Mouse (Mus musculus): ENCODE measurements at regions not wholly inside any gene's neighbourhood (a gene's known extent, or its start where the extent isn't known, plus 50 kb on each side); places are given as distances from the start of the nearest gene placed in this dataset.

GRCm38 (mm10) chr9:47408061-47408460 is 121.9 kb upstream of the Cadm1 start:
- no peak for ATAC-seq (ENCODE audit: insufficient read depth, low FRiP score, low read depth)
- Histone ChIP-seq H3K4me2 (no peak overlapping the region), H3K4me3 (replicated peaks) (no peak overlapping the region), H3K27ac (no peak overlapping the region), H3K9ac (no peak overlapping the region), H3K36me3 (no peaks in the 10 kb centered on the region), H3K4me1 (peaks cover 3% of the 10 kb centered on the region; the same call in 1 of the 2 replicates), H3K27me3 (replicated peaks) (no peaks in the 10 kb centered on the region), H3K9me3 (no peaks in the 10 kb centered on the region)
- WGBS: 48% methylated on average over 4 of the region's 4 CpGs

- Histone ChIP-seq H3K4me2 (no peak overlapping the region), H3K27ac (no peak overlapping the region), H3K4me3 (replicated peaks) (no peak overlapping the region), H3K4me1 (peaks cover 3% of the 10 kb centered on the region; the same call in 1 of the 2 replicates), H3K36me3 (no peaks in the 10 kb centered on the region), H3K9ac (no peak overlapping the region), H3K9me3 (no peaks in the 10 kb centered on the region), H3K27me3 (replicated peaks) (no peaks in the 10 kb centered on the region)
- WGBS: 86% methylated on average over 6 of the region's 6 CpGs
- no peak for ATAC-seq (ENCODE audit: insufficient read depth, low FRiP score, low read depth)
These were observed 120.4 kb upstream of the Cadm1 start for GRCm38 (mm10) chr9:47409579-47409978.

- no peaks in the 10 kb centered on the region for H3K36me3 ChIP-seq
- no peaks in the 10 kb centered on the region for H3K4me1 ChIP-seq
- H3K9me3 ChIP-seq: no peaks in the 10 kb centered on the region
- no peak for ATAC-seq (ENCODE audit: insufficient read depth, low FRiP score, low read depth)
- no peak overlapping the region for H3K4me2 ChIP-seq
- no peak overlapping the region for H3K9ac ChIP-seq
- 60% methylated on average over 2 of the region's 2 CpGs for WGBS
- 0 out of 2 replicates have a peak, but pooled peaks cover 5% of the 10 kb centered on the region for H3K27me3 ChIP-seq (replicated peaks)
- H3K27ac ChIP-seq: no peak overlapping the region
- H3K4me3 ChIP-seq (replicated peaks): no peak overlapping the region
These were observed 117.2 kb upstream of the Cadm1 start for GRCm38 (mm10) chr9:47412786-47413185.

- ATAC-seq (ENCODE audit: insufficient read depth, low FRiP score, low read depth): no peak
- Histone ChIP-seq H3K4me2 (no peak overlapping the region), H3K9me3 (no peaks in the 10 kb centered on the region), H3K36me3 (no peaks in the 10 kb centered on the region), H3K4me1 (no peaks in the 10 kb centered on the region), H3K9ac (no peak overlapping the region), H3K27ac (no peak overlapping the region), H3K27me3 (replicated peaks) (0 out of 2 replicates have a peak, but pooled peaks cover 5% of the 10 kb centered on the region), H3K4me3 (replicated peaks) (no peak overlapping the region)
- WGBS: 77% methylated on average over 8 of the region's 8 CpGs
These were observed 115.5 kb upstream of the Cadm1 start for GRCm38 (mm10) chr9:47414350-47414988.

- Histone ChIP-seq H3K36me3 (no peaks in the 10 kb centered on the region), H3K9me3 (no peaks in the 10 kb centered on the region), H3K27me3 (replicated peaks) (no peaks in the 10 kb centered on the region), H3K4me1 (no peaks in the 10 kb centered on the region), H3K9ac (no peak overlapping the region), H3K27ac (no peak overlapping the region), H3K4me3 (replicated peaks) (no peak overlapping the region), H3K4me2 (no peak overlapping the region)
- whole genome bisulfite sequencing: 24% methylated on average over 9 of the region's 9 CpGs
- ATAC-seq (ENCODE audit: insufficient read depth, low FRiP score, low read depth): peak; percentile 27; the same call in 1 of the 2 replicates
These were observed 107.8 kb upstream of the Cadm1 start for GRCm38 (mm10) chr9:47422151-47422599.

GRCm38 (mm10) chr9:47422741-47423461 is 107.1 kb upstream of the Cadm1 start:
- Histone ChIP-seq H3K36me3 (no peaks in the 10 kb centered on the region), H3K27me3 (replicated peaks) (no peaks in the 10 kb centered on the region), H3K4me3 (replicated peaks) (no peak overlapping the region), H3K9ac (no peak overlapping the region), H3K27ac (no peak overlapping the region), H3K4me1 (no peaks in the 10 kb centered on the region), H3K4me2 (no peak overlapping the region), H3K9me3 (no peaks in the 10 kb centered on the region)
- ATAC-seq (ENCODE audit: insufficient read depth, low FRiP score, low read depth): peak; percentile 53; the same call in 1 of the 2 replicates
- 50% methylated on average over 8 of the region's 8 CpGs for WGBS

- ATAC-seq (ENCODE audit: insufficient read depth, low FRiP score, low read depth): no peak
- WGBS: 62% methylated on average over 3 of the region's 3 CpGs
- Histone ChIP-seq H3K4me2 (no peak overlapping the region), H3K9me3 (no peaks in the 10 kb centered on the region), H3K27ac (no peak overlapping the region), H3K27me3 (replicated peaks) (no peaks in the 10 kb centered on the region), H3K4me3 (replicated peaks) (no peak overlapping the region), H3K4me1 (no peaks in the 10 kb centered on the region), H3K9ac (no peak overlapping the region), H3K36me3 (no peaks in the 10 kb centered on the region)
These were observed 106.5 kb upstream of the Cadm1 start for GRCm38 (mm10) chr9:47423462-47423832.

GRCm38 (mm10) chr9:47424191-47424590 is 105.8 kb upstream of the Cadm1 start:
- 70% methylated on average over 3 of the region's 3 CpGs for WGBS
- Histone ChIP-seq H3K4me1 (no peaks in the 10 kb centered on the region), H3K27me3 (replicated peaks) (no peaks in the 10 kb centered on the region), H3K9ac (no peak overlapping the region), H3K4me2 (no peak overlapping the region), H3K36me3 (no peaks in the 10 kb centered on the region), H3K9me3 (no peaks in the 10 kb centered on the region), H3K27ac (no peak overlapping the region), H3K4me3 (replicated peaks) (no peak overlapping the region)
- ATAC-seq (ENCODE audit: insufficient read depth, low FRiP score, low read depth): no peak

GRCm38 (mm10) chr9:47426712-47427111 is 103.3 kb upstream of the Cadm1 start:
- no peak overlapping the region for H3K4me3 ChIP-seq (replicated peaks)
- ATAC-seq (ENCODE audit: insufficient read depth, low FRiP score, low read depth): no peak
- H3K9ac ChIP-seq: no peak overlapping the region
- no peaks in the 10 kb centered on the region for H3K4me1 ChIP-seq
- no peak overlapping the region for H3K4me2 ChIP-seq
- H3K9me3 ChIP-seq: no peaks in the 10 kb centered on the region
- WGBS: 80% methylated on average over 5 of the region's 5 CpGs
- no peaks in the 10 kb centered on the region for H3K27me3 ChIP-seq (replicated peaks)
- H3K36me3 ChIP-seq: no peaks in the 10 kb centered on the region
- no peak overlapping the region for H3K27ac ChIP-seq

- H3K9ac ChIP-seq: no peak overlapping the region
- no peaks in the 10 kb centered on the region for H3K36me3 ChIP-seq
- 61% methylated on average over 8 of the region's 8 CpGs for WGBS
- no peaks in the 10 kb centered on the region for H3K9me3 ChIP-seq
- H3K4me1 ChIP-seq: no peaks in the 10 kb centered on the region
- no peak overlapping the region for H3K4me2 ChIP-seq
- H3K27ac ChIP-seq: no peak overlapping the region
- no peak for ATAC-seq (ENCODE audit: insufficient read depth, low FRiP score, low read depth)
- H3K27me3 ChIP-seq (replicated peaks): no peaks in the 10 kb centered on the region
- no peak overlapping the region for H3K4me3 ChIP-seq (replicated peaks)
These were observed 101.1 kb upstream of the Cadm1 start for GRCm38 (mm10) chr9:47428710-47429341.

- no peaks in the 10 kb centered on the region for H3K4me1 ChIP-seq
- no CpG with 5 or more reads among the region's 1 CpGs for WGBS
- ATAC-seq (ENCODE audit: insufficient read depth, low FRiP score, low read depth): no peak
- H3K4me2 ChIP-seq: no peak overlapping the region
- H3K27me3 ChIP-seq (replicated peaks): no peaks in the 10 kb centered on the region
- H3K36me3 ChIP-seq: no peaks in the 10 kb centered on the region
- no peaks in the 10 kb centered on the region for H3K9me3 ChIP-seq
- H3K27ac ChIP-seq: no peak overlapping the region
- H3K4me3 ChIP-seq (replicated peaks): no peak overlapping the region
- H3K9ac ChIP-seq: no peak overlapping the region
These were observed 100.3 kb upstream of the Cadm1 start for GRCm38 (mm10) chr9:47429691-47430090.

GRCm38 (mm10) chr9:47432715-47433114 is 97.3 kb upstream of the Cadm1 start:
- Histone ChIP-seq H3K9me3 (no peaks in the 10 kb centered on the region), H3K4me2 (no peak overlapping the region), H3K4me3 (replicated peaks) (no peak overlapping the region), H3K27me3 (replicated peaks) (no peaks in the 10 kb centered on the region), H3K36me3 (no peaks in the 10 kb centered on the region), H3K9ac (no peak overlapping the region), H3K4me1 (no peaks in the 10 kb centered on the region), H3K27ac (no peak overlapping the region)
- no peak for ATAC-seq (ENCODE audit: insufficient read depth, low FRiP score, low read depth)
- 80% methylated on average over 4 of the region's 4 CpGs for WGBS

All from stomach, embryonic 15.5 days (tissue).